9 mouse cellular contexts compared by ENCODE assay signal in the genomic region with DNA sequence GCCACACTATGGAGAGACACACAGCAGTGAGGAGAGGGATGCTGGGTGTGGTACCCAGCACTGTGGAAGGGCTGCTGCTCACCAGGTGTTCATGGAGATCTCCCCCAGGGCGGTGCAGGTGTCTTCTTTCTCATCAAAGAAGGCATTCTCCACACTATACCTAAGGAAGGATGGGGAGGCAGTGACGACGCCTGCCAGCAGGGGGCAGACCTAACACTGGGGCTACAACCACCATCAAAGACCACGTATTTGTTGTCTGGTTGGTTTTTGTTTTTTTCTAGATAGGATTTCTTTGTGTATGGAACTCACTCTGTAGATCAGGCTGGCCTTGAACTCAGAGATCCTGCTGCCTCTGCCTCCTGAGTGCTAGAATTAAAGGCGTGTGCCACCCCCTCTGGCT. TPM values are rescaled to one million over a fixed set of nuclear protein-coding genes. Genes with fewer than 3 reads are reported as not detected.
DNase-seq lines count a peak whose midpoint lies in the region; ATAC-seq and TF ChIP-seq lines count a peak whose summit lies in the region.
"Had no signal": no experiment of that assay in that cellular context is flagged by ENCODE, and none has a peak within 500 bp of the region (broad histone marks: within the 10 kb centered on the region; RNA-seq: fewer than 3 reads in every experiment).

No protein-coding gene starts in this region.

- H3K9ac ChIP-seq in midbrain, embryonic 11.5 days (ENCODE audit: low read length) = no peak overlapping the region
- no peak overlapping the region for H3K9ac ChIP-seq in midbrain, embryonic 16.5 days (ENCODE audit: low read depth, low read length)
- H3K9ac ChIP-seq: neural tube, embryonic 13.5 days had no signal

- ATAC-seq in midbrain, embryonic 11.5 days (ENCODE audit: low FRiP score) = no peak
- ATAC-seq in midbrain, embryonic 16.5 days = no peak
- ATAC-seq in megakaryocyte progenitor cell, adult 5-6 weeks (replicated peaks; ENCODE audit: poor library complexity) = peak; percentile 83

- no peaks in the 10 kb centered on the region for H3K27me3 ChIP-seq in midbrain, embryonic 11.5 days (ENCODE audit: control insufficient read depth, insufficient read depth, low read length)
- no peaks in the 10 kb centered on the region for H3K27me3 ChIP-seq in midbrain, embryonic 16.5 days (ENCODE audit: control insufficient read depth, insufficient read depth, low read depth, low read length)
- H3K27me3 ChIP-seq: neural tube, embryonic 13.5 days had no signal

- no peak for TF ChIP-seq POLR2A in bone marrow, adult 2 months (IDR thresholded peaks at IDR 0.05; ENCODE audit: borderline replicate concordance, control insufficient read depth, low read depth, low read length)

- H3K4me1 ChIP-seq in midbrain, embryonic 11.5 days (ENCODE audit: control insufficient read depth, insufficient read depth, low read length) = peaks cover 2% of the 10 kb centered on the region; the same call in 1 of the 2 replicates
- H3K4me1 ChIP-seq in midbrain, embryonic 16.5 days (ENCODE audit: control insufficient read depth, insufficient read depth, low read length) = 0 out of 2 replicates have a peak, but pooled peaks cover 1% of the 10 kb centered on the region
- H3K4me1 ChIP-seq in bone marrow, adult 2 months (ENCODE audit: control insufficient read depth, insufficient read depth, low read length) = no peaks in the 10 kb centered on the region

- WGBS in midbrain, embryonic 11.5 days = 57% methylated on average over 5 of the region's 5 CpGs
- WGBS in midbrain, embryonic 16.5 days = 47% methylated on average over 5 of the region's 5 CpGs
- WGBS in bone marrow, adult 2 months = 40% methylated on average over 5 of the region's 5 CpGs

- no peak overlapping the region for H3K4me3 ChIP-seq in midbrain, embryonic 11.5 days (ENCODE audit: low read depth, low read length)
- H3K4me3 ChIP-seq in midbrain, embryonic 16.5 days (ENCODE audit: low read depth, low read length) = no peak overlapping the region
- H3K4me3 ChIP-seq in bone marrow, adult 2 months (replicated peaks; ENCODE audit: control insufficient read depth, low read depth, low read length) = no peak overlapping the region
- H3K4me3 ChIP-seq: neural tube, embryonic 13.5 days had no signal

- H3K36me3 ChIP-seq in midbrain, embryonic 11.5 days (ENCODE audit: control insufficient read depth, insufficient read depth, low read length) = peaks cover 41% of the 10 kb centered on the region
- H3K36me3 ChIP-seq in midbrain, embryonic 16.5 days (ENCODE audit: control insufficient read depth, insufficient read depth, low read length) = peaks cover 61% of the 10 kb centered on the region

- TF ChIP-seq CTCF in bone marrow, adult 2 months (IDR thresholded peaks at IDR 0.05; ENCODE audit: control insufficient read depth, insufficient read depth, low read length) = peak; percentile 96

- H3K27ac ChIP-seq in midbrain, embryonic 11.5 days (ENCODE audit: low read depth, low read length) = no peak overlapping the region
- no peak overlapping the region for H3K27ac ChIP-seq in midbrain, embryonic 16.5 days (ENCODE audit: low read length)
- H3K27ac ChIP-seq in bone marrow, adult 2 months (ENCODE audit: control insufficient read depth, insufficient read depth, low read depth, low read length, poor library complexity) = no peak overlapping the region
- H3K27ac ChIP-seq: neural tube, embryonic 13.5 days had no signal

- no peak overlapping the region for H3K4me2 ChIP-seq in midbrain, embryonic 11.5 days
- no peak overlapping the region for H3K4me2 ChIP-seq in midbrain, embryonic 16.5 days (ENCODE audit: low read length)
- H3K4me2 ChIP-seq: neural tube, embryonic 13.5 days had no signal

- DNase-seq in cerebellum, postnatal 10 days = peak; percentile 62 to 69
- DNase-seq in cerebellum, adult 9-11 months = no peak
- DNase-seq in midbrain, embryonic 11.5 days (ENCODE audit: low spot score, missing footprints) = peak; percentile 88
- DNase-seq in induced T-regulatory cell, adult 2 months (ENCODE audit: low read depth) = peak; percentile 83
- peak; percentile 76 to 81 for DNase-seq in thymus, postnatal 36 days

- H3K9me3 ChIP-seq in midbrain, embryonic 11.5 days (ENCODE audit: control insufficient read depth, low read length) = no peaks in the 10 kb centered on the region
- no peaks in the 10 kb centered on the region for H3K9me3 ChIP-seq in midbrain, embryonic 16.5 days (replicated peaks; ENCODE audit: control insufficient read depth, low read length, poor library complexity, severe bottlenecking)
- H3K9me3 ChIP-seq: neural tube, embryonic 13.5 days had no signal

RNA-seq across cellular contexts. Expression of a gene that starts 6.4 kb away (rescaled TPM):
- 69.3 and 80.6 TPM in 2 replicates for polyA plus RNA-seq in midbrain, embryonic 11.5 days (2014; fragmentation: Nextera tagmentation; extraction: Ambion mirVana)
- 116 and 123 TPM in 2 replicates for polyA plus RNA-seq in midbrain, embryonic 16.5 days (2015; fragmentation: Nextera tagmentation; extraction: Ambion mirVana)
- 24.9 and 49.5 TPM in 2 replicates for polyA plus RNA-seq in bone marrow, adult 2 months (2011; ENCODE audit: insufficient read depth, insufficient read length, low replicate concordance, missing spikeins)
- total RNA-seq in megakaryocyte progenitor cell, adult 5-6 weeks (2015) = 28.3 and 31.0 TPM in 2 replicates
- 12.6 and 19.2 TPM in 2 replicates for total RNA-seq in megakaryocyte progenitor cell, adult 5-6 weeks (2017)

RNA-seq across cellular contexts. Expression of a gene that starts 8.4 kb away (rescaled TPM):
- 1.8 and 2.6 TPM in 2 replicates for polyA plus RNA-seq in midbrain, embryonic 11.5 days (2014; fragmentation: Nextera tagmentation; extraction: Ambion mirVana)
- 2.1 and 2.4 TPM in 2 replicates for polyA plus RNA-seq in midbrain, embryonic 16.5 days (2015; fragmentation: Nextera tagmentation; extraction: Ambion mirVana)
- 2.0 and 5.8 TPM in 2 replicates for polyA plus RNA-seq in bone marrow, adult 2 months (2011; ENCODE audit: insufficient read depth, insufficient read length, low replicate concordance, missing spikeins)
- 6.7 and 8.5 TPM in 2 replicates for total RNA-seq in megakaryocyte progenitor cell, adult 5-6 weeks (2015)
- 1.5 and 4.9 TPM in 2 replicates for total RNA-seq in megakaryocyte progenitor cell, adult 5-6 weeks (2017)

RNA-seq across cellular contexts. Expression of a gene that starts 11.5 kb away (rescaled TPM):
- 2.6 and 3.5 TPM in 2 replicates for polyA plus RNA-seq in midbrain, embryonic 11.5 days (2014; fragmentation: Nextera tagmentation; extraction: Ambion mirVana)
- polyA plus RNA-seq in midbrain, embryonic 16.5 days (2015; fragmentation: Nextera tagmentation; extraction: Ambion mirVana) = 8.0 and 8.4 TPM in 2 replicates
- polyA plus RNA-seq in bone marrow, adult 2 months (2011; ENCODE audit: insufficient read depth, insufficient read length, low replicate concordance, missing spikeins) = 13.2 and 28.5 TPM in 2 replicates
- total RNA-seq in megakaryocyte progenitor cell, adult 5-6 weeks (2015) = 3.5 and 9.5 TPM in 2 replicates
- total RNA-seq in megakaryocyte progenitor cell, adult 5-6 weeks (2017) = 0.87 and 4.6 TPM in 2 replicates

RNA-seq across cellular contexts. Expression of a gene that starts 14.3 kb away (rescaled TPM):
- polyA plus RNA-seq in midbrain, embryonic 11.5 days (2014; fragmentation: Nextera tagmentation; extraction: Ambion mirVana) = 56.6 and 58.1 TPM in 2 replicates
- 57.8 and 60.0 TPM in 2 replicates for polyA plus RNA-seq in midbrain, embryonic 16.5 days (2015; fragmentation: Nextera tagmentation; extraction: Ambion mirVana)
- 37.9 and 46.7 TPM in 2 replicates for polyA plus RNA-seq in bone marrow, adult 2 months (2011; ENCODE audit: insufficient read depth, insufficient read length, low replicate concordance, missing spikeins)
- total RNA-seq in megakaryocyte progenitor cell, adult 5-6 weeks (2015) = 35.8 and 39.1 TPM in 2 replicates
- 47.3 and 56.1 TPM in 2 replicates for total RNA-seq in megakaryocyte progenitor cell, adult 5-6 weeks (2017)

RNA-seq across cellular contexts. Expression of a gene that starts 20.7 kb away (rescaled TPM):
- polyA plus RNA-seq in midbrain, embryonic 11.5 days (2014; fragmentation: Nextera tagmentation; extraction: Ambion mirVana) = 0.87 and 1.1 TPM in 2 replicates
- 0.20 and 0.28 TPM in 2 replicates for polyA plus RNA-seq in midbrain, embryonic 16.5 days (2015; fragmentation: Nextera tagmentation; extraction: Ambion mirVana)
- polyA plus RNA-seq in bone marrow, adult 2 months (2011; ENCODE audit: insufficient read depth, insufficient read length, low replicate concordance, missing spikeins) = 0.77 and 4.0 TPM in 2 replicates
- 0.37 and 0.62 TPM in 2 replicates for total RNA-seq in megakaryocyte progenitor cell, adult 5-6 weeks (2015)
- 0.08 and 0.88 TPM in 2 replicates for total RNA-seq in megakaryocyte progenitor cell, adult 5-6 weeks (2017)
